Mouse (Mus musculus): ENCODE measurements around the gene C9.
A peak's percentile ranks its signal among the peaks of the same experiment; 100 is the strongest.

C9 gene

GRCm38 (mm10) chr15:6445135-6445534 lies at the start of gene C9:
Gene C9 (plus strand): TSS chr15:6445327.
- no peak for DNase-seq (ENCODE audit: extremely low read depth, low read depth, low spot score)

GRCm38 (mm10) chr15:6398211-6398610 lies 46.9 kb upstream of the C9 start:
- DNase-seq (ENCODE audit: extremely low read depth, low read depth, low spot score) = peak; percentile 71

GRCm38 (mm10) chr15:6398881-6399280 lies 46.2 kb upstream of the C9 start:
- DNase-seq (ENCODE audit: extremely low read depth, low read depth, low spot score) = no peak

- no peak for DNase-seq (ENCODE audit: extremely low read depth, low read depth, low spot score)
Observed at GRCm38 (mm10) chr15:6400115-6400514, 45.0 kb upstream of the C9 start.

- DNase-seq (ENCODE audit: extremely low read depth, low read depth, low spot score) = no peak
Observed at GRCm38 (mm10) chr15:6402433-6402832, 42.7 kb upstream of the C9 start.

GRCm38 (mm10) chr15:6404172-6404571 lies 41.0 kb upstream of the C9 start:
- DNase-seq (ENCODE audit: extremely low read depth, low read depth, low spot score) = no peak

- peak; percentile 39 for DNase-seq (ENCODE audit: extremely low read depth, low read depth, low spot score)
Observed at GRCm38 (mm10) chr15:6406771-6407170, 38.4 kb upstream of the C9 start.

- no peak for DNase-seq (ENCODE audit: extremely low read depth, low read depth, low spot score)
Observed at GRCm38 (mm10) chr15:6409031-6409430, 36.1 kb upstream of the C9 start.

- DNase-seq (ENCODE audit: extremely low read depth, low read depth, low spot score) = no peak
Observed at GRCm38 (mm10) chr15:6410161-6410560, 35.0 kb upstream of the C9 start.

- no peak for DNase-seq (ENCODE audit: extremely low read depth, low read depth, low spot score)
Observed at GRCm38 (mm10) chr15:6411334-6411733, 33.8 kb upstream of the C9 start.

- DNase-seq (ENCODE audit: extremely low read depth, low read depth, low spot score) = no peak
Observed at GRCm38 (mm10) chr15:6415317-6415716, 29.8 kb upstream of the C9 start.

GRCm38 (mm10) chr15:6431777-6432176 lies 13.3 kb upstream of the C9 start:
- DNase-seq (ENCODE audit: extremely low read depth, low read depth, low spot score) = no peak

GRCm38 (mm10) chr15:6432411-6432810 lies 12.7 kb upstream of the C9 start:
- no peak for DNase-seq (ENCODE audit: extremely low read depth, low read depth, low spot score)

GRCm38 (mm10) chr15:6435281-6435680 lies 9.8 kb upstream of the C9 start:
- no peak for DNase-seq (ENCODE audit: extremely low read depth, low read depth, low spot score)

- DNase-seq (ENCODE audit: extremely low read depth, low read depth, low spot score) = no peak
Observed at GRCm38 (mm10) chr15:6435773-6436172, 9.4 kb upstream of the C9 start.

- no peak for DNase-seq (ENCODE audit: extremely low read depth, low read depth, low spot score)
Observed at GRCm38 (mm10) chr15:6438685-6439084, 6.4 kb upstream of the C9 start.

GRCm38 (mm10) chr15:6444452-6444851 lies 675 bp upstream of the C9 start:
- no peak for DNase-seq (ENCODE audit: extremely low read depth, low read depth, low spot score)

- DNase-seq (ENCODE audit: extremely low read depth, low read depth, low spot score) = no peak
Observed at GRCm38 (mm10) chr15:6446181-6446580, 1.1 kb downstream of the C9 start.

GRCm38 (mm10) chr15:6448892-6449291 lies 3.8 kb downstream of the C9 start:
- DNase-seq (ENCODE audit: extremely low read depth, low read depth, low spot score) = no peak

GRCm38 (mm10) chr15:6454461-6454860 lies 9.3 kb downstream of the C9 start:
- no peak for DNase-seq (ENCODE audit: extremely low read depth, low read depth, low spot score)

- DNase-seq (ENCODE audit: extremely low read depth, low read depth, low spot score) = no peak
Observed at GRCm38 (mm10) chr15:6461381-6461780, 16.3 kb downstream of the C9 start.

- no peak for DNase-seq (ENCODE audit: extremely low read depth, low read depth, low spot score)
Observed at GRCm38 (mm10) chr15:6463361-6463923, 18.3 kb downstream of the C9 start.

GRCm38 (mm10) chr15:6466995-6467394 lies 21.9 kb downstream of the C9 start:
- no peak for DNase-seq (ENCODE audit: extremely low read depth, low read depth, low spot score)

- DNase-seq (ENCODE audit: extremely low read depth, low read depth, low spot score) = no peak
Observed at GRCm38 (mm10) chr15:6468845-6469244, 23.7 kb downstream of the C9 start.

All from fat pad, adult 2 months (tissue).